Mouse (Mus musculus) embryonic fibroblast, embryonic 13.5 days (primary cell): ENCODE data around the gene Adamts1.
A peak's percentile ranks its signal among the peaks of the same experiment; 100 is the strongest.

Source experiments
- CTCF ChIP-seq: IDR thresholded peaks from 2 replicates; pipeline ENCODE4 v1.5.1; 2011; ENCODE audit warnings: mild to moderate bottlenecking, control low read depth, low read length, moderate library complexity, borderline replicate concordance; ENCODE audit not compliant: insufficient read depth
- POLR2A ChIP-seq: IDR thresholded peaks from 2 replicates; pipeline ENCODE4 v1.6.1; 2011; ENCODE audit warnings: low read depth, mild to moderate bottlenecking, control low read depth, low read length, moderate library complexity

DNA sequence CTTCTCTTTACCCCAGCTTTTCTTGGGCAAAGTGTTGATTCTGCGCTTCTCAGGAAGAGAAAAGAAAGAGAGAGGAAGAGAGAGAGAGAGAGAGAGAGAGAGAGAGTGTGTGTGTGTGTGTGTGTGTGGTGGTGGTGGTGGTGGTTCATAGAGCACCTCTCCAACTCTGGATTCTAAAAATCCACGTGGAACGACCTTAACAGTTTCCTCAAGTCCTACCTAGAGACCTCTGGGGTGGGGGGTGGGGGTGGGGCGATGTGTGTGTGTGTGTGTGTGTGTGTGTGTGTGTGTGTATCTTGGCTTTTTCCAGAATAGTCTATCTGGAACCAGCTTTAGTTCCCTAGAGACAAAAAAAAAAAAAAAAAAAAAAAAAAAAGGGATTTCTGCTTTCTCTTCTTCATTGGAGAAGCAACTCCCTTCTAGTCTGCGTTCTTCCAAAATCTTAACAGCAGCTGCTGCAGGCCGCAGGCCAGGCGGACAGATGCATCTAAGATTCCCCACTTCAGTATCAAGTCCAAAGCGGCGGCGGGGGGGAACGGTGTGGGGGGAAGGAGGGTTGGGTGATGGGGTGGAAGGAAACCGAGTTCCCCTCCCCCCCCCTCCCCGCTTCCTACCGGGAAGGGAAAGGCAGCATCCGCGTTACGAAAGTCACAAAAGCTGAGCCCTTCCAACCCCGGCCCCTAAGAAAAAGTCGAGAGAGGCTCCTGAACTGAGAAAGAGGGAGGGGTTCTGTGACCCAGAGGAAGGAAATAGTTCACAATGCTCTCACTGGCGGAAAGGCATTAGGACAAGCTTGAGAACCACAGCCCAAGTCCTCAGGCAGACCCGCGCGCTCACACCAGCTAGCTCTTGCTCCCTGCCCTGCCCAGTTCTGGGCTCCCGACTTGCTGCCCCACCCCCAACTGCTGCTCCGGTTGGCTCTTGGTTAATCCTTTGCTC lies 969 bp upstream of the Adamts1 start:
- TF ChIP-seq CTCF (no peak), POLR2A (peak; percentile 93)
